Mouse (Mus musculus): Measurements from ENCODE around the gene Bahcc1. TPM values are rescaled to one million over a fixed set of nuclear protein-coding genes. Genes with fewer than 3 reads are reported as not detected.

Bahcc1 gene
- polyA plus RNA-seq, 1 experiment from 2014 or later: 3.1 TPM

GRCm38 (mm10) chr11:120305535-120306365 lies 73.0 kb downstream of the Bahcc1 start:
- Histone ChIP-seq H3K9ac (ENCODE audit: low read depth, low read length) (0 out of 2 replicates have a peak overlapping the region, but pooled peaks have one; percentile 22), H3K4me3 (ENCODE audit: low read depth, low read length) (peak overlapping the region; percentile 58), H3K36me3 (ENCODE audit: control insufficient read depth, insufficient read depth) (no peaks in the 10 kb centered on the region), H3K27me3 (replicated peaks; ENCODE audit: control insufficient read depth, insufficient read depth, low read length) (no peaks in the 10 kb centered on the region), H3K4me2 (replicated peaks; ENCODE audit: low read depth) (peak overlapping the region; percentile 91), H3K27ac (ENCODE audit: low read depth, low read length) (no peak overlapping the region), H3K4me1 (replicated peaks; ENCODE audit: control insufficient read depth, insufficient read depth, low read length) (peaks cover 6% of the 10 kb centered on the region; the same call in 1 of the 2 replicates), H3K9me3 (ENCODE audit: control insufficient read depth) (no peaks in the 10 kb centered on the region)
- no peak for TF ChIP-seq CTCF (IDR thresholded peaks at IDR 0.05; ENCODE audit: low read depth)
- WGBS: 23% methylated on average over 15 of the region's 15 CpGs
- no peak for ATAC-seq

- no peak for TF ChIP-seq CTCF (IDR thresholded peaks at IDR 0.05; ENCODE audit: low read depth)
- Histone ChIP-seq H3K36me3 (ENCODE audit: control insufficient read depth, insufficient read depth) (no peaks in the 10 kb centered on the region), H3K4me2 (replicated peaks; ENCODE audit: low read depth) (no peak overlapping the region), H3K27me3 (replicated peaks; ENCODE audit: control insufficient read depth, insufficient read depth, low read length) (no peaks in the 10 kb centered on the region), H3K9me3 (ENCODE audit: control insufficient read depth) (no peaks in the 10 kb centered on the region), H3K27ac (ENCODE audit: low read depth, low read length) (no peak overlapping the region), H3K4me3 (ENCODE audit: low read depth, low read length) (no peak overlapping the region), H3K4me1 (replicated peaks; ENCODE audit: control insufficient read depth, insufficient read depth, low read length) (peaks cover 12% of the 10 kb centered on the region), H3K9ac (ENCODE audit: low read depth, low read length) (no peak overlapping the region)
- ATAC-seq: no peak
- WGBS: 76% methylated on average over 12 of the region's 12 CpGs
Measured at GRCm38 (mm10) chr11:120306366-120307131, 73.8 kb downstream of the Bahcc1 start.

- Histone ChIP-seq H3K9ac (ENCODE audit: low read depth, low read length) (no peak overlapping the region), H3K36me3 (ENCODE audit: control insufficient read depth, insufficient read depth) (no peaks in the 10 kb centered on the region)
Measured at GRCm38 (mm10) chr11:120307132-120307413, 74.3 kb downstream of the Bahcc1 start.

GRCm38 (mm10) chr11:120307566-120308430 lies 75.1 kb downstream of the Bahcc1 start:
- Histone ChIP-seq H3K4me1 (replicated peaks; ENCODE audit: control insufficient read depth, insufficient read depth, low read length) (peaks cover 14% of the 10 kb centered on the region), H3K9ac (ENCODE audit: low read depth, low read length) (no peak overlapping the region)
- 6% methylated on average over 19 of the region's 19 CpGs for WGBS

More at GRCm38 (mm10) chr11:120307132-120307413, 74.3 kb downstream of the Bahcc1 start:
- 69% methylated on average over 5 of the region's 5 CpGs for WGBS
- no peak overlapping the region for H3K4me3 ChIP-seq (ENCODE audit: low read depth, low read length)
- peak overlapping the region; percentile 9; the same call in 1 of the 2 replicates for H3K4me2 ChIP-seq (replicated peaks; ENCODE audit: low read depth)
- H3K27me3 ChIP-seq (replicated peaks; ENCODE audit: control insufficient read depth, insufficient read depth, low read length): no peaks in the 10 kb centered on the region
- peaks cover 14% of the 10 kb centered on the region for H3K4me1 ChIP-seq (replicated peaks; ENCODE audit: control insufficient read depth, insufficient read depth, low read length)
- no peak for ATAC-seq
- no peaks in the 10 kb centered on the region for H3K9me3 ChIP-seq (ENCODE audit: control insufficient read depth)
- TF ChIP-seq CTCF (IDR thresholded peaks at IDR 0.05; ENCODE audit: low read depth): no peak
- no peak overlapping the region for H3K27ac ChIP-seq (ENCODE audit: low read depth, low read length)

DNA sequence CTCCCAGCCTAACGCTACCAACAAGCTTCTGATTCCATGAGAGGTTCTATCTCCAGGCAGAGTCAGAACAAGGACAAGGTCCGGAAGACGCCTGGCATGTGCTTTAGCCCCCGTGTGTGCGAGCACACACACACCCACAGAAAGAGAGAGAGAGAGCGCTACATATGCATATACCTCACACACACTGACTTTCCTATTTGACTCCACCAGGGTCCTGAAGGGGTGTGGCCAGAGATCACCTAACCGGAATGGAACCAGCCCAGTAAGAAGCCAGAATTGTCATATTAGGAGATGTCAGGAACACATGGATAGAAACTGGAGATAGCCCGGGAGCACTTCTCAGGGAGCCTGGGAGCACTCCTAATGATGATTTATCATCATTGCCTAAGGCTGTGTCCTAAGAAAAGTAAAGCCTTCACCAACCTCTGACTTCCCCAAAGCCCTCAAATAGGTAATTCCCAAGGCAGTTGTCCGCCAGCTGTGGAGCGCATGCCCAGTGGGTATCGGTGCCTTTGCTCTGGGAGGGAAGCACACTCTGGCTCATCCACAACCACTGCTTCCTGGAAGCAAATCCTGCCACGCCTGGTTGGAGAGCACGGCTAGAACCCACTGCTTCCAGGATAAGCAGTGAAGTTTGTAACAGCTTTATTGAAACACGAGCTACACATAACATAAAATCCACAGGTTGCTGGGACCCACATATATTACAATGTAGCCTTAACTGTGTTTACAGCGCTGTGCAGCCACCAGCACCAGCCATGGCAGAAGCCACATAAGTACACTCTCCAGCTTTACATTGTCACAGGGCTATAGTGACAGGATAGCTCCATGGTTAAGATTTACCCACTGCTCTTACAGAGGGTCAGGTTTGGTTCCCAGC lies 75.9 kb downstream of the Bahcc1 start:
- H3K27me3 ChIP-seq (replicated peaks; ENCODE audit: control insufficient read depth, insufficient read depth, low read length): no peaks in the 10 kb centered on the region
- no peak for TF ChIP-seq CTCF (IDR thresholded peaks at IDR 0.05; ENCODE audit: low read depth)
- ATAC-seq: no peak
- H3K4me1 ChIP-seq (replicated peaks; ENCODE audit: control insufficient read depth, insufficient read depth, low read length): peaks cover 14% of the 10 kb centered on the region
- no peaks in the 10 kb centered on the region for H3K36me3 ChIP-seq (ENCODE audit: control insufficient read depth, insufficient read depth)
- no peak overlapping the region for H3K9ac ChIP-seq (ENCODE audit: low read depth, low read length)
- no peaks in the 10 kb centered on the region for H3K9me3 ChIP-seq (ENCODE audit: control insufficient read depth)
- no peak overlapping the region for H3K4me3 ChIP-seq (ENCODE audit: low read depth, low read length)
- H3K4me2 ChIP-seq (replicated peaks; ENCODE audit: low read depth): peak overlapping the region; percentile 48
- WGBS: 43% methylated on average over 15 of the region's 15 CpGs
- no peak overlapping the region for H3K27ac ChIP-seq (ENCODE audit: low read depth, low read length)

More at GRCm38 (mm10) chr11:120307566-120308430, 75.1 kb downstream of the Bahcc1 start:
- Histone ChIP-seq H3K27me3 (replicated peaks; ENCODE audit: control insufficient read depth, insufficient read depth, low read length) (no peaks in the 10 kb centered on the region), H3K36me3 (ENCODE audit: control insufficient read depth, insufficient read depth) (no peaks in the 10 kb centered on the region), H3K9me3 (ENCODE audit: control insufficient read depth) (no peaks in the 10 kb centered on the region), H3K4me2 (replicated peaks; ENCODE audit: low read depth) (peak overlapping the region; percentile 48), H3K27ac (ENCODE audit: low read depth, low read length) (no peak overlapping the region), H3K4me3 (ENCODE audit: low read depth, low read length) (no peak overlapping the region)
- peak; percentile 97 for TF ChIP-seq CTCF (IDR thresholded peaks at IDR 0.05; ENCODE audit: low read depth)
- peak; percentile 36 for ATAC-seq
